Mouse (Mus musculus) kidney, postnatal 0 days (tissue): Measurements from ENCODE around the gene Mapk8ip2. TPM values are rescaled to one million over a fixed set of nuclear protein-coding genes. Genes with fewer than 3 reads are reported as not detected.
A peak's percentile ranks its signal among the peaks of the same experiment; 100 is the strongest.

Experiments used
- ATAC-seq: fragments of 200-750 bp; cut with Nextera tagmentation; replicated peaks from 2 replicates; pipeline ENCODE4 v1.8.0; 2017; ENCODE audit warnings: low read depth, moderate number of reproducible peaks, moderate TSS enrichment, moderate library complexity; ENCODE audit not compliant: low FRiP score
- DNase-seq: peaks from one replicate; pipeline ENCODE4 v3.0.0-alpha.2; 2016; ENCODE audit warnings: low spot score
- H3K27ac ChIP-seq: fragments of 300-500 bp; sonication (generic); 2 replicates; pipeline ENCODE4 v1.5.1; 2014; ENCODE audit warnings: mild to moderate bottlenecking
- H3K27me3 ChIP-seq: fragments of 300-500 bp; sonication (generic); 2 replicates; pipeline ENCODE4 v1.6.1; 2014; ENCODE audit warnings: low read length, mixed read lengths; ENCODE audit not compliant: insufficient read depth
- H3K36me3 ChIP-seq: fragments of 300-500 bp; sonication (generic); 2 replicates; pipeline ENCODE4 v1.6.1; 2014; ENCODE audit warnings: low read length, mixed read lengths; ENCODE audit not compliant: insufficient read depth
- H3K4me1 ChIP-seq: fragments of 300-500 bp; sonication (generic); replicated peaks from 2 replicates; pipeline ENCODE4 v1.6.1; 2014; ENCODE audit warnings: antibody characterized with exemption, low read length, mixed read lengths; ENCODE audit not compliant: insufficient read depth
- H3K4me2 ChIP-seq: fragments of 300-500 bp; sonication (generic); 2 replicates; pipeline ENCODE4 v1.6.1; 2014; ENCODE audit warnings: mild to moderate bottlenecking, low read length, moderate library complexity, mixed read lengths
- H3K4me3 ChIP-seq: fragments of 300-500 bp; sonication (generic); replicated peaks from 2 replicates; pipeline ENCODE4 v1.5.1; 2014; ENCODE audit warnings: low read depth, low read length
- H3K9ac ChIP-seq: fragments of 300-500 bp; sonication (generic); 2 replicates; pipeline ENCODE4 v1.6.1; 2014; ENCODE audit warnings: low read depth, low read length
- H3K9me3 ChIP-seq: fragments of 300-500 bp; sonication (generic); replicated peaks from 2 replicates; pipeline ENCODE4 v1.6.1; 2016; ENCODE audit warnings: low read length, inconsistent platforms, mixed read lengths
- CTCF ChIP-seq: IDR thresholded peaks from 2 replicates; pipeline ENCODE4 v1.5.1; 2016; ENCODE audit warnings: antibody characterized with exemption, low read depth, mild to moderate bottlenecking, moderate library complexity
- WGBS: fragments of 180-500 bp; shearing (Covaris S2); extraction: QIAGEN DNeasy Blood & Tissue Kit; methylation state at CpG from one replicate; pipeline ENCODE4 v1.1.7; 2014; 5-methylcytosine and 5-hydroxymethylcytosine counted together
- polyA plus RNA-seq: library from polyadenylated mRNA; unstranded; fragments of >200 nt; fragmentation: Nextera tagmentation; extraction: Ambion mirVana; gene quantifications from 2 replicates; pipeline ENCODE4 v1.2.1, GENCODE M21; 2015

Mapk8ip2 gene
- polyA plus RNA-seq, 1 experiment from 2014 or later, result 0.34 TPM

- no peaks in the 10 kb centered on the region for H3K27me3 ChIP-seq
- DNase-seq, result no peak
- no peak overlapping the region for H3K27ac ChIP-seq
- no peak overlapping the region for H3K4me2 ChIP-seq
- ATAC-seq, result no peak
- WGBS, result 12% methylated on average over 1 of the region's 1 CpGs
- no peak overlapping the region for H3K9ac ChIP-seq
- no peaks in the 10 kb centered on the region for H3K9me3 ChIP-seq
- no peaks in the 10 kb centered on the region for H3K36me3 ChIP-seq
- no peak overlapping the region for H3K4me3 ChIP-seq
- no peak for TF ChIP-seq CTCF
- H3K4me1 ChIP-seq, result no peaks in the 10 kb centered on the region
Observed at GRCm38 (mm10) chr15:89465052-89465451, 11.3 kb downstream of the Mapk8ip2 start.

GRCm38 (mm10) chr15:89468577-89468976 lies 14.9 kb downstream of the Mapk8ip2 start:
- Histone ChIP-seq H3K9me3 (no peaks in the 10 kb centered on the region), H3K9ac (no peak overlapping the region), H3K4me1 (no peaks in the 10 kb centered on the region), H3K36me3 (no peaks in the 10 kb centered on the region), H3K27ac (no peak overlapping the region), H3K4me3 (no peak overlapping the region), H3K27me3 (no peaks in the 10 kb centered on the region), H3K4me2 (no peak overlapping the region)
- no peak for ATAC-seq
- WGBS, result 42% methylated on average over 2 of the region's 2 CpGs
- DNase-seq, result peak; percentile 68
- peak; percentile 78 for TF ChIP-seq CTCF

- no peaks in the 10 kb centered on the region for H3K27me3 ChIP-seq
- ATAC-seq (no peak), DNase-seq (no peak)
- H3K9me3 ChIP-seq, result no peaks in the 10 kb centered on the region
- H3K27ac ChIP-seq, result no peak overlapping the region
- no peak overlapping the region for H3K4me2 ChIP-seq
- TF ChIP-seq CTCF, result no peak
- H3K4me3 ChIP-seq, result no peak overlapping the region
- no peaks in the 10 kb centered on the region for H3K36me3 ChIP-seq
- H3K9ac ChIP-seq, result no peak overlapping the region
- no peaks in the 10 kb centered on the region for H3K4me1 ChIP-seq
- 90% methylated on average over 4 of the region's 4 CpGs for WGBS
Observed at GRCm38 (mm10) chr15:89471476-89471875, 17.8 kb downstream of the Mapk8ip2 start.

GRCm38 (mm10) chr15:89473370-89473769 lies 19.7 kb downstream of the Mapk8ip2 start:
- H3K4me3 ChIP-seq, result no peak overlapping the region
- no peak for TF ChIP-seq CTCF
- H3K27ac ChIP-seq, result no peak overlapping the region
- no peak overlapping the region for H3K4me2 ChIP-seq
- DNase-seq (no peak), ATAC-seq (no peak)
- no peaks in the 10 kb centered on the region for H3K27me3 ChIP-seq
- no peaks in the 10 kb centered on the region for H3K4me1 ChIP-seq
- H3K9ac ChIP-seq, result no peak overlapping the region
- no peaks in the 10 kb centered on the region for H3K9me3 ChIP-seq
- no peaks in the 10 kb centered on the region for H3K36me3 ChIP-seq
- 80% methylated on average over 9 of the region's 9 CpGs for WGBS

GRCm38 (mm10) chr15:89473921-89474320 lies 20.2 kb downstream of the Mapk8ip2 start:
- Histone ChIP-seq H3K4me1 (no peaks in the 10 kb centered on the region), H3K9ac (no peak overlapping the region), H3K27ac (no peak overlapping the region), H3K4me3 (no peak overlapping the region), H3K27me3 (no peaks in the 10 kb centered on the region), H3K9me3 (no peaks in the 10 kb centered on the region), H3K36me3 (no peaks in the 10 kb centered on the region), H3K4me2 (no peak overlapping the region)
- 95% methylated on average over 8 of the region's 8 CpGs for WGBS
- ATAC-seq, result no peak
- no peak for TF ChIP-seq CTCF
- DNase-seq, result no peak

GRCm38 (mm10) chr15:89474596-89475292 lies 21.0 kb downstream of the Mapk8ip2 start:
- H3K27me3 ChIP-seq, result no peaks in the 10 kb centered on the region
- H3K9me3 ChIP-seq, result no peaks in the 10 kb centered on the region
- no peak for ATAC-seq
- no peak for DNase-seq
- TF ChIP-seq CTCF, result no peak
- H3K4me2 ChIP-seq, result no peak overlapping the region
- H3K9ac ChIP-seq, result no peak overlapping the region
- 92% methylated on average over 19 of the region's 19 CpGs for WGBS
- no peaks in the 10 kb centered on the region for H3K36me3 ChIP-seq
- H3K4me1 ChIP-seq, result no peaks in the 10 kb centered on the region
- H3K27ac ChIP-seq, result no peak overlapping the region
- H3K4me3 ChIP-seq, result no peak overlapping the region

- H3K27ac ChIP-seq, result no peak overlapping the region
- H3K9me3 ChIP-seq, result no peaks in the 10 kb centered on the region
- no peaks in the 10 kb centered on the region for H3K4me1 ChIP-seq
- H3K36me3 ChIP-seq, result no peaks in the 10 kb centered on the region
- WGBS, result 90% methylated on average over 7 of the region's 7 CpGs
- no peak for DNase-seq
- H3K4me3 ChIP-seq, result no peak overlapping the region; the same call in 1 of the 2 replicates
- ATAC-seq, result no peak
- no peaks in the 10 kb centered on the region for H3K27me3 ChIP-seq
- TF ChIP-seq CTCF, result no peak
- peak overlapping the region; percentile 73 for H3K4me2 ChIP-seq
- peak overlapping the region; percentile 64; the same call in 1 of the 2 replicates for H3K9ac ChIP-seq
Observed at GRCm38 (mm10) chr15:89475293-89475600, 21.5 kb downstream of the Mapk8ip2 start.
